Mouse (Mus musculus) liver, embryonic 14.5 days (tissue): Measurements from ENCODE around the gene Col12a1. TPM values are rescaled to one million over a fixed set of nuclear protein-coding genes. Genes with fewer than 3 reads are reported as not detected.

ENCODE experiments used
- ATAC-seq: fragments of 200-750 bp; cut with Nextera tagmentation; 2 replicates; pipeline ENCODE4 v1.8.0; 2017; ENCODE audit warnings: moderate number of reproducible peaks, mild to moderate bottlenecking, moderate library complexity; ENCODE audit not compliant: insufficient read depth
- DNase-seq, 3 experiments: peaks; one replicate each; pipeline ENCODE4 v3.0.0-alpha.2; 2012 to 2013; ENCODE audit warnings: low read depth in 3 of 3, low spot score in 3 of 3
- H3K27ac ChIP-seq: fragments of 300-500 bp; sonication (generic); 2 replicates; pipeline ENCODE4 v1.5.1; 2014; ENCODE audit warnings: moderate library complexity, mild to moderate bottlenecking, control low read depth, inconsistent platforms
- H3K27me3 ChIP-seq: fragments of 300-500 bp; sonication (generic); 2 replicates; pipeline ENCODE4 v1.6.1; 2014; ENCODE audit warnings: mild to moderate bottlenecking, low read length, moderate library complexity; ENCODE audit not compliant: control insufficient read depth, insufficient read depth
- H3K36me3 ChIP-seq: fragments of 300-500 bp; sonication (generic); replicated peaks from 2 replicates; pipeline ENCODE4 v1.6.1; 2014; ENCODE audit warnings: low read depth; ENCODE audit not compliant: control insufficient read depth, insufficient read depth
- H3K4me1 ChIP-seq, 2 experiments: fragments of 200-500 bp in 1 of 2; fragments of 300-500 bp in 1 of 2; sonication (generic) in 1 of 2; replicated peaks; 2 replicates each; pipeline ENCODE4 v1.6.1; 2012 to 2014; ENCODE audit warnings: antibody characterized with exemption in 1 of 2, inconsistent platforms in 1 of 2, low read length in 1 of 2; ENCODE audit not compliant: control insufficient read depth in 2 of 2, insufficient read depth in 2 of 2
- H3K4me2 ChIP-seq: fragments of 300-500 bp; sonication (generic); 2 replicates; pipeline ENCODE4 v1.6.1; 2014; ENCODE audit warnings: low read depth, mild to moderate bottlenecking, control low read depth, moderate library complexity
- H3K4me3 ChIP-seq, 2 experiments: fragments of 200-500 bp in 1 of 2; fragments of 300-500 bp in 1 of 2; sonication (generic) in 1 of 2; 2 replicates each; pipeline ENCODE4 v1.5.1; 2012 to 2014; ENCODE audit warnings: low read depth in 2 of 2, low read length in 2 of 2, mild to moderate bottlenecking in 2 of 2, control low read depth in 1 of 2, inconsistent platforms in 1 of 2, moderate library complexity in 1 of 2; ENCODE audit not compliant: insufficient read depth in 1 of 2
- H3K9ac ChIP-seq: fragments of 300-500 bp; sonication (generic); replicated peaks from 2 replicates; pipeline ENCODE4 v1.6.1; 2014; ENCODE audit warnings: mild to moderate bottlenecking, control low read depth, moderate library complexity
- H3K9me3 ChIP-seq: fragments of 300-500 bp; sonication (generic); 2 replicates; pipeline ENCODE4 v1.6.1; 2016; ENCODE audit warnings: low read length, mixed read lengths; ENCODE audit not compliant: control insufficient read depth
- CTCF ChIP-seq: IDR thresholded peaks from 2 replicates; pipeline ENCODE4 v1.5.1; 2016; ENCODE audit warnings: antibody characterized with exemption, low read depth, control low read depth
- EP300 ChIP-seq: IDR thresholded peaks from 2 replicates; pipeline ENCODE4 v1.6.1; 2016; ENCODE audit warnings: antibody characterized with exemption, low read depth
- WGBS: fragments of 180-500 bp; shearing (Covaris S2); extraction: QIAGEN DNeasy Blood & Tissue Kit; methylation state at CpG from one replicate; pipeline ENCODE4 v1.1.7; 2014; ENCODE audit not compliant: insufficient replicate concordance; 5-methylcytosine and 5-hydroxymethylcytosine counted together
- polyA plus RNA-seq, 2 experiments: library from polyadenylated mRNA; depleted of rRNA in 1 of 2; stranded (reverse) in 1 of 2; unstranded in 1 of 2; fragments of >200 nt; fragmentation: Nextera tagmentation in 1 of 2; extraction: Ambion mirVana in 1 of 2; gene quantifications; 2 replicates each; pipeline versions ENCODE4 v1.2.1 to v1.2.3; 2012 to 2014

Gene Col12a1
- polyA plus RNA-seq, 2 experiments = 0.85 to 0.90 TPM

GRCm38 (mm10) chr9:79634076-79634475, 84.6 kb downstream of the Col12a1 start:
- ATAC-seq = no peak
- no peak overlapping the region for H3K27ac ChIP-seq
- H3K36me3 ChIP-seq = no peaks in the 10 kb centered on the region
- no peak for TF ChIP-seq EP300
- TF ChIP-seq CTCF = no peak
- WGBS = 74% methylated on average over 1 of the region's 1 CpGs
- H3K4me1 ChIP-seq = no peaks in the 10 kb centered on the region
- no peak overlapping the region for H3K9ac ChIP-seq
- H3K9me3 ChIP-seq = no peaks in the 10 kb centered on the region
- no peak for DNase-seq
- no peak overlapping the region for H3K4me3 ChIP-seq
- no peak overlapping the region for H3K4me2 ChIP-seq
- no peaks in the 10 kb centered on the region for H3K27me3 ChIP-seq

GRCm38 (mm10) chr9:79631186-79631585, 87.4 kb downstream of the Col12a1 start:
- no peaks in the 10 kb centered on the region for H3K27me3 ChIP-seq
- no peaks in the 10 kb centered on the region for H3K9me3 ChIP-seq
- H3K4me1 ChIP-seq = no peaks in the 10 kb centered on the region
- 71% methylated on average over 7 of the region's 7 CpGs for WGBS
- H3K4me2 ChIP-seq = no peak overlapping the region
- DNase-seq (no peak), ATAC-seq (no peak)
- H3K36me3 ChIP-seq = no peaks in the 10 kb centered on the region
- no peak overlapping the region for H3K27ac ChIP-seq
- H3K9ac ChIP-seq = no peak overlapping the region
- H3K4me3 ChIP-seq = no peak overlapping the region
- TF ChIP-seq CTCF = no peak
- TF ChIP-seq EP300 = no peak

- Histone ChIP-seq H3K27me3 (no peaks in the 10 kb centered on the region), H3K4me1 (no peaks in the 10 kb centered on the region), H3K4me2 (no peak overlapping the region), H3K36me3 (no peaks in the 10 kb centered on the region), H3K9me3 (no peaks in the 10 kb centered on the region), H3K4me3 (no peak overlapping the region), H3K27ac (no peak overlapping the region), H3K9ac (no peak overlapping the region)
- WGBS = 36% methylated on average over 6 of the region's 6 CpGs
- DNase-seq (no peak), ATAC-seq (no peak)
- TF ChIP-seq EP300 (no peak), CTCF (no peak)
Measured at GRCm38 (mm10) chr9:79618839-79619597, 99.6 kb downstream of the Col12a1 start.

GRCm38 (mm10) chr9:79617336-79617735, 101.3 kb downstream of the Col12a1 start:
- H3K27ac ChIP-seq = no peak overlapping the region
- H3K4me2 ChIP-seq = no peak overlapping the region
- no peaks in the 10 kb centered on the region for H3K4me1 ChIP-seq
- H3K9ac ChIP-seq = no peak overlapping the region
- H3K9me3 ChIP-seq = no peaks in the 10 kb centered on the region
- WGBS = 15% methylated on average over 3 of the region's 3 CpGs
- ATAC-seq (no peak), DNase-seq (peak in 1 of 3 experiments; percentile 9)
- TF ChIP-seq EP300 (no peak), CTCF (no peak)
- H3K4me3 ChIP-seq = no peak overlapping the region
- H3K27me3 ChIP-seq = no peaks in the 10 kb centered on the region
- H3K36me3 ChIP-seq = no peaks in the 10 kb centered on the region

- ATAC-seq = no peak
- TF ChIP-seq CTCF = no peak
- no peak for TF ChIP-seq EP300
- no peaks in the 10 kb centered on the region for H3K4me1 ChIP-seq
Measured at GRCm38 (mm10) chr9:79616040-79616439, 102.6 kb downstream of the Col12a1 start.

More at GRCm38 (mm10) chr9:79616040-79616439, 102.6 kb downstream of the Col12a1 start:
- 69% methylated on average over 5 of the region's 5 CpGs for WGBS
- no peak overlapping the region for H3K4me2 ChIP-seq
- H3K27me3 ChIP-seq = no peaks in the 10 kb centered on the region
- H3K27ac ChIP-seq = no peak overlapping the region
- no peak overlapping the region for H3K9ac ChIP-seq
- H3K36me3 ChIP-seq = no peaks in the 10 kb centered on the region
- no peak for DNase-seq
- H3K9me3 ChIP-seq = no peaks in the 10 kb centered on the region
- no peak overlapping the region for H3K4me3 ChIP-seq
